Mouse (Mus musculus) MEL (cell line): ENCODE measurements at regions not wholly inside any gene's neighbourhood (a gene's known extent, or its start where the extent isn't known, plus 50 kb on each side); places are given as distances from the start of the nearest gene placed in this dataset.

Source experiments
- DNase-seq: peaks from one replicate; pipeline ENCODE4 v3.0.0; 2011; ENCODE audit warnings: low read depth, low spot score
- H3K27ac ChIP-seq: 2 replicates; pipeline ENCODE4 v1.5.1; 2012; ENCODE audit warnings: low read depth, mild to moderate bottlenecking, control low read depth, low read length, moderate library complexity; ENCODE audit not compliant: control insufficient read depth
- H3K27me3 ChIP-seq, 2 experiments: fragments of 150-350 bp in 1 of 2; sonication (generic) in 1 of 2; 2 replicates each; pipeline ENCODE4 v1.6.1; 2012; ENCODE audit warnings: low read length in 2 of 2, mild to moderate bottlenecking in 2 of 2, improper control_type of control experiment in 1 of 2, moderate library complexity in 1 of 2; ENCODE audit not compliant: insufficient read depth in 2 of 2, control insufficient read depth in 1 of 2
- H3K36me3 ChIP-seq, 2 experiments: 2 replicates each; pipeline ENCODE4 v1.6.1; 2012 to 2014; ENCODE audit warnings: low read length in 2 of 2, improper control_type of control experiment in 1 of 2, inconsistent platforms in 1 of 2, mild to moderate bottlenecking in 1 of 2; ENCODE audit not compliant: insufficient read depth in 2 of 2, control insufficient read depth in 1 of 2
- H3K4me1 ChIP-seq, 2 experiments: fragments of 150-350 bp in 1 of 2; sonication (generic) in 1 of 2; 2 replicates each; pipeline ENCODE4 v1.6.1; 2012; ENCODE audit warnings: low read length in 2 of 2, improper control_type of control experiment in 1 of 2, mild to moderate bottlenecking in 1 of 2; ENCODE audit not compliant: insufficient read depth in 2 of 2, control insufficient read depth in 1 of 2
- H3K4me3 ChIP-seq, 2 experiments: fragments of 150-350 bp in 1 of 2; sonication (generic) in 1 of 2; 2 replicates each; pipeline ENCODE4 v1.5.1; 2012; ENCODE audit warnings: low read depth in 2 of 2, low read length in 2 of 2, mild to moderate bottlenecking in 2 of 2, moderate library complexity in 2 of 2, control low read depth in 1 of 2, improper control_type of control experiment in 1 of 2; ENCODE audit not compliant: control insufficient read depth in 1 of 2, insufficient read depth in 1 of 2
- H3K79me2 ChIP-seq: 2 replicates; pipeline ENCODE4 v1.6.1; 2012; ENCODE audit warnings: mild to moderate bottlenecking, low read length, moderate library complexity; ENCODE audit not compliant: control insufficient read depth, poor library complexity, insufficient read depth
- H3K9ac ChIP-seq: 2 replicates; pipeline ENCODE4 v1.6.1; 2012; ENCODE audit warnings: low read depth, mild to moderate bottlenecking, control low read depth, low read length, moderate library complexity; ENCODE audit not compliant: control insufficient read depth, poor library complexity, severe bottlenecking
- H3K9me3 ChIP-seq: fragments of 150-350 bp; sonication (generic); replicated peaks from 2 replicates; pipeline ENCODE4 v1.6.1; 2012; ENCODE audit warnings: mild to moderate bottlenecking, low read length, improper control_type of control experiment, moderate library complexity; ENCODE audit not compliant: insufficient read depth
- BHLHE40 ChIP-seq: IDR thresholded peaks from 2 replicates; pipeline ENCODE4 v1.6.1; 2012; ENCODE audit warnings: low read depth, mild to moderate bottlenecking, inconsistent platforms, low read length, improper control_type of control experiment, borderline replicate concordance
- CHD1 ChIP-seq: IDR thresholded peaks from 2 replicates; pipeline ENCODE4 v1.6.1; 2012; ENCODE audit warnings: low read depth, mild to moderate bottlenecking, inconsistent platforms, low read length, improper control_type of control experiment
- CHD2 ChIP-seq: IDR thresholded peaks from 2 replicates; pipeline ENCODE4 v1.6.1; 2011; ENCODE audit warnings: low read length, improper control_type of control experiment
- E2F4 ChIP-seq: IDR thresholded peaks from 2 replicates; pipeline ENCODE4 v1.6.1; 2011; ENCODE audit warnings: low read depth, low read length, improper control_type of control experiment, borderline replicate concordance
- ELF1 ChIP-seq: IDR thresholded peaks from 2 replicates; pipeline ENCODE4 v1.6.1; 2014; ENCODE audit warnings: low read depth, mild to moderate bottlenecking, inconsistent platforms, low read length, improper control_type of control experiment, moderate library complexity
- EP300 ChIP-seq, 2 experiments: IDR thresholded peaks; 2 replicates each; pipeline ENCODE4 v1.6.1; 2011; ENCODE audit warnings: improper control_type of control experiment in 2 of 2, low read length in 2 of 2, low read depth in 1 of 2, mild to moderate bottlenecking in 1 of 2
- ETS1 ChIP-seq: IDR thresholded peaks from 2 replicates; pipeline ENCODE4 v1.6.1; 2012; ENCODE audit warnings: low read depth, mild to moderate bottlenecking, inconsistent platforms, low read length, improper control_type of control experiment, moderate library complexity
- GABPA ChIP-seq: IDR thresholded peaks from 2 replicates; pipeline ENCODE4 v1.6.1; 2012; ENCODE audit warnings: low read depth, mild to moderate bottlenecking, inconsistent platforms, low read length, improper control_type of control experiment, moderate library complexity
- HCFC1 ChIP-seq: IDR thresholded peaks from 2 replicates; pipeline ENCODE4 v1.6.1; 2012; ENCODE audit warnings: low read depth, mild to moderate bottlenecking, inconsistent platforms, low read length, improper control_type of control experiment, moderate library complexity
- JUND ChIP-seq: IDR thresholded peaks from 2 replicates; pipeline ENCODE4 v1.6.1; 2011; ENCODE audit warnings: low read depth, mild to moderate bottlenecking, improper control_type of control experiment, low read length
- KAT2A ChIP-seq: conservative IDR thresholded peaks from 2 replicates; pipeline ENCODE4 v1.6.1; 2012; ENCODE audit warnings: low read depth, low read length, improper control_type of control experiment, inconsistent platforms
- MAX ChIP-seq: IDR thresholded peaks from 2 replicates; pipeline ENCODE4 v1.6.1; 2011; ENCODE audit warnings: low read length, improper control_type of control experiment
- MAZ ChIP-seq: IDR thresholded peaks from 2 replicates; pipeline ENCODE4 v1.6.1; 2012; ENCODE audit warnings: low read depth, mild to moderate bottlenecking, inconsistent platforms, low read length, improper control_type of control experiment
- MEF2A ChIP-seq: IDR thresholded peaks from 2 replicates; pipeline ENCODE4 v1.6.1; 2014; ENCODE audit warnings: low read depth, mild to moderate bottlenecking, inconsistent platforms, low read length, improper control_type of control experiment; ENCODE audit not compliant: poor library complexity, insufficient replicate concordance, severe bottlenecking; ENCODE audit errors: extremely low read depth
- MXI1 ChIP-seq: IDR thresholded peaks from 2 replicates; pipeline ENCODE4 v1.6.1; 2011; ENCODE audit warnings: mild to moderate bottlenecking, low read depth, low read length, improper control_type of control experiment
- MYB ChIP-seq: IDR thresholded peaks from 2 replicates; pipeline ENCODE4 v1.6.1; 2011; ENCODE audit warnings: mild to moderate bottlenecking, low read depth, low read length, improper control_type of control experiment
- MYC ChIP-seq: IDR thresholded peaks from 2 replicates; pipeline ENCODE4 v1.6.1; 2011; ENCODE audit warnings: low read depth, mild to moderate bottlenecking, low read length, improper control_type of control experiment, moderate library complexity
- NELFE ChIP-seq: IDR thresholded peaks from 2 replicates; pipeline ENCODE4 v1.6.1; 2011; ENCODE audit warnings: low read depth, low read length, improper control_type of control experiment
- NRF1 ChIP-seq: IDR thresholded peaks from 2 replicates; pipeline ENCODE4 v1.6.1; 2014; ENCODE audit warnings: low read depth, mild to moderate bottlenecking, inconsistent platforms, low read length, improper control_type of control experiment, moderate library complexity; ENCODE audit not compliant: poor library complexity, insufficient read depth, severe bottlenecking
- POLR2A ChIP-seq, 2 experiments: IDR thresholded peaks; 2 replicates each; pipeline ENCODE4 v1.6.1; 2011 to 2012; ENCODE audit warnings: low read length in 2 of 2, mild to moderate bottlenecking in 2 of 2, control low read depth in 1 of 2, improper control_type of control experiment in 1 of 2, low read depth in 1 of 2, moderate library complexity in 1 of 2; ENCODE audit not compliant: control insufficient read depth in 1 of 2, insufficient read depth in 1 of 2, poor library complexity in 1 of 2
- POLR2AphosphoS5 ChIP-seq: IDR thresholded peaks from 2 replicates; pipeline ENCODE4 v1.6.1; 2012; ENCODE audit warnings: low read depth, borderline replicate concordance, mild to moderate bottlenecking, inconsistent platforms, low read length, moderate library complexity, mixed read lengths
- RAD21 ChIP-seq: IDR thresholded peaks from 2 replicates; pipeline ENCODE4 v1.6.1; 2011; ENCODE audit warnings: mild to moderate bottlenecking, low read depth, low read length, improper control_type of control experiment
- RCOR1 ChIP-seq: IDR thresholded peaks from 2 replicates; pipeline ENCODE4 v1.6.1; 2012; ENCODE audit warnings: low read depth, mild to moderate bottlenecking, inconsistent platforms, low read length, improper control_type of control experiment
- SIN3A ChIP-seq: IDR thresholded peaks from 2 replicates; pipeline ENCODE4 v1.6.1; 2012; ENCODE audit warnings: low read length, improper control_type of control experiment, inconsistent platforms
- SMC3 ChIP-seq: IDR thresholded peaks from 2 replicates; pipeline ENCODE4 v1.6.1; 2011; ENCODE audit warnings: low read depth, low read length, improper control_type of control experiment
- TAL1 ChIP-seq: IDR thresholded peaks from 2 replicates; pipeline ENCODE4 v1.6.1; 2012; ENCODE audit warnings: mild to moderate bottlenecking, inconsistent platforms, low read length, moderate library complexity, mixed read lengths
- TBP ChIP-seq: IDR thresholded peaks from 2 replicates; pipeline ENCODE4 v1.8.0; 2011; ENCODE audit warnings: low read depth, low read length, improper control_type of control experiment
- TCF12 ChIP-seq: IDR thresholded peaks from 2 replicates; pipeline ENCODE4 v1.6.1; 2014; ENCODE audit warnings: low read depth, mild to moderate bottlenecking, inconsistent platforms, low read length, improper control_type of control experiment, moderate library complexity
- UBTF ChIP-seq: IDR thresholded peaks from 2 replicates; pipeline ENCODE4 v1.6.1; 2012; ENCODE audit warnings: low read depth, mild to moderate bottlenecking, inconsistent platforms, low read length, improper control_type of control experiment, moderate library complexity, borderline replicate concordance; ENCODE audit not compliant: insufficient read depth
- USF2 ChIP-seq, 2 experiments: IDR thresholded peaks; 2 replicates each; pipeline ENCODE4 v1.6.1; 2011 to 2012; ENCODE audit warnings: improper control_type of control experiment in 2 of 2, low read length in 2 of 2, borderline replicate concordance in 1 of 2, inconsistent platforms in 1 of 2, low read depth in 1 of 2, mild to moderate bottlenecking in 1 of 2; ENCODE audit not compliant: insufficient read depth in 1 of 2
- ZMIZ1 ChIP-seq: IDR thresholded peaks from 2 replicates; pipeline ENCODE4 v1.6.1; 2012; ENCODE audit warnings: low read depth, mild to moderate bottlenecking, inconsistent platforms, low read length, improper control_type of control experiment, moderate library complexity
- ZNF384 ChIP-seq: IDR thresholded peaks from 2 replicates; pipeline ENCODE4 v1.6.1; 2012; ENCODE audit warnings: low read depth, mild to moderate bottlenecking, inconsistent platforms, low read length, improper control_type of control experiment

DNA sequence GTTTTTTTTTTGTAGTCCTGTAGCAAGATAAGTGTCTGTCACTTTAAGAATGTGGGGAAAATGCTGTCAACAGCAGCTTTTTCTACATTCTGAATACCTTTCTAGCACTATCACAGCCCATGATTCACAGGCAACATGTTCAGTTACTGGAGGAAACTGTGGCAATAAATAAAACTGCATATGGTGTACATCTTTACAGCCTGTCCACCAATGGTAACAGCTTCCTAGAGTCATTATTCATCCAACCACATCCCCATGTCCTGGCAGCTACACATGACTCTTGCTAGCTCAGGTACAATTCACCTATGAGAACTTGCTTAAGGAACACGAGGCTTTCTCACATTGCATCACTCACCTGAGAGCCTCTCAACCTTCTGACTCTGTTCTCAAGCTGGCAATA is 247.7 kb upstream of the Clec14a start:
- no peak for DNase-seq
- Histone ChIP-seq H3K9ac (no peak overlapping the region), H3K27me3 (no peaks in the 10 kb centered on the region), H3K27ac (no peak overlapping the region), H3K9me3 (no peaks in the 10 kb centered on the region), H3K79me2 (no peaks in the 10 kb centered on the region), H3K4me3 (no peak overlapping the region), H3K36me3 (no peaks in the 10 kb centered on the region), H3K4me1 (no peaks in the 10 kb centered on the region)
- no peak for TF ChIP-seq MXI1
- no peak for TF ChIP-seq ETS1
- no peak for TF ChIP-seq RAD21
- TF ChIP-seq TCF12: no peak
- TF ChIP-seq SIN3A: no peak
- TF ChIP-seq TAL1: no peak
- TF ChIP-seq USF2 (IDR thresholded peaks at IDR 0.05; ENCODE audit: borderline replicate concordance in 1 of 2, insufficient read depth in 1 of 2, low read depth in 1 of 2, low read length in 2 of 2): no peak
- no peak for TF ChIP-seq NELFE
- no peak for TF ChIP-seq UBTF
- TF ChIP-seq CHD1: no peak
- no peak for TF ChIP-seq KAT2A
- TF ChIP-seq JUND: no peak
- TF ChIP-seq MAZ: no peak
- no peak for TF ChIP-seq MYC
- no peak for TF ChIP-seq GABPA
- TF ChIP-seq ZNF384: no peak
- TF ChIP-seq BHLHE40: no peak
- no peak for TF ChIP-seq ELF1
- no peak for TF ChIP-seq NRF1
- TF ChIP-seq HCFC1: no peak

DNA sequence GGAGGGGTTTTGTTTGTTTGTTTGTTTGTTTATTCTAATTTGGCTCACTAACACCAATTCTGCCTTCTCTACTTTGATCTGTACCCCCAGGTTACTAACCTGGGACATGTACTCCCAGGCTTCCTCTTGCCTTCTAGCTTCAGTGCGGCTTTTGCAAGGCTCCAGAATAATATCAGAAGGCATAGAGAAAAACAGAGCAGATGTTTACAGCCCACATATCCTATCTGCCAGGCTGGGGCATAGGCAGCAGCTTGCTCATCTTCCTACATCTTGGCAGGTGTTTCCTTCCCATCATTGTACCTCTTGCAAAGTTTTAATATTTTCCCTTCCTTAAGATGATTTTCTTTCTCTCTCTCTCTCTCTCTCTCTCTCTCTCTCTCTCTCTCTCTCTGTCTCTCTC is 244.9 kb upstream of the Clec14a start:
- TF ChIP-seq MYB: no peak
- TF ChIP-seq CHD2: no peak
- no peak for TF ChIP-seq NRF1
- TF ChIP-seq RCOR1: no peak
- no peak for TF ChIP-seq ETS1
- no peak for TF ChIP-seq MAX
- TF ChIP-seq ZNF384: no peak
- TF ChIP-seq MEF2A: no peak
- no peak for TF ChIP-seq NELFE
- no peak for TF ChIP-seq HCFC1
- no peak for TF ChIP-seq EP300 (IDR thresholded peaks at IDR 0.05; ENCODE audit: low read depth in 1 of 2, low read length in 2 of 2)
- no peak for TF ChIP-seq SMC3
- TF ChIP-seq TBP: no peak
- no peak for TF ChIP-seq POLR2A (IDR thresholded peaks at IDR 0.05; ENCODE audit: control insufficient read depth in 1 of 2, insufficient read depth in 1 of 2, low read depth in 1 of 2, low read length in 2 of 2, poor library complexity in 1 of 2)
- no peak for TF ChIP-seq POLR2AphosphoS5
- no peak for TF ChIP-seq RAD21
- no peak for TF ChIP-seq ZMIZ1
- no peak for TF ChIP-seq E2F4
- Histone ChIP-seq H3K79me2 (no peaks in the 10 kb centered on the region), H3K36me3 (no peaks in the 10 kb centered on the region), H3K9me3 (no peaks in the 10 kb centered on the region), H3K27ac (no peak overlapping the region), H3K27me3 (no peaks in the 10 kb centered on the region), H3K4me1 (no peaks in the 10 kb centered on the region), H3K4me3 (no peak overlapping the region), H3K9ac (no peak overlapping the region)
- DNase-seq: no peak
